Mouse (Mus musculus) myocyte (in vitro differentiated cells): Measurements from ENCODE around the gene Duox2.

Experiments
- E2F4 ChIP-seq: IDR thresholded peaks from one replicate; pipeline ENCODE4 v1.6.1; 2011; ENCODE audit warnings: mild to moderate bottlenecking, control low read depth, moderate library complexity; ENCODE audit not compliant: insufficient read depth
- MAX ChIP-seq: IDR thresholded peaks from one replicate; pipeline ENCODE4 v1.6.1; 2011; ENCODE audit warnings: low read depth, mild to moderate bottlenecking, control low read depth
- MYOD1 ChIP-seq, 3 experiments: IDR thresholded peaks; one replicate each; pipeline ENCODE4 v1.6.1; 2011; ENCODE audit warnings: control low read depth in 2 of 3, low read depth in 2 of 3, mild to moderate bottlenecking in 2 of 3, moderate library complexity in 1 of 3; ENCODE audit not compliant: insufficient read length in 2 of 3, control insufficient read depth in 1 of 3
- MYOG ChIP-seq, 3 experiments: IDR thresholded peaks; one replicate each; pipeline ENCODE4 v1.6.1; 2011; ENCODE audit warnings: control low read depth in 2 of 3, low read depth in 2 of 3, mild to moderate bottlenecking in 2 of 3; ENCODE audit not compliant: insufficient read length in 2 of 3, control insufficient read depth in 1 of 3, insufficient read depth in 1 of 3
- POLR2A ChIP-seq: IDR thresholded peaks from one replicate; pipeline ENCODE4 v1.6.1; 2011; ENCODE audit warnings: low read depth, mild to moderate bottlenecking, control low read depth, moderate library complexity; ENCODE audit not compliant: insufficient read length
- POLR2AphosphoS2 ChIP-seq: IDR thresholded peaks from one replicate; pipeline ENCODE4 v1.6.1; 2011; ENCODE audit warnings: low read depth, control low read depth; ENCODE audit not compliant: insufficient read length
- REST ChIP-seq: IDR thresholded peaks from one replicate; pipeline ENCODE4 v1.6.1; 2011; ENCODE audit warnings: mild to moderate bottlenecking, control low read depth, moderate library complexity; ENCODE audit not compliant: insufficient read depth, insufficient read length
- TCF12 ChIP-seq: IDR thresholded peaks from one replicate; pipeline ENCODE4 v1.6.1; 2011; ENCODE audit warnings: mild to moderate bottlenecking, control low read depth; ENCODE audit not compliant: poor library complexity, insufficient read depth, severe bottlenecking
- TCF3 ChIP-seq: IDR thresholded peaks from one replicate; pipeline ENCODE4 v1.6.1; 2011; ENCODE audit warnings: low read depth, control low read depth; ENCODE audit not compliant: insufficient read length
- USF1 ChIP-seq: IDR thresholded peaks from one replicate; pipeline ENCODE4 v1.6.1; 2011; ENCODE audit warnings: low read depth, mild to moderate bottlenecking, control low read depth, moderate library complexity

GRCm38 (mm10) chr2:122278769-122279168 is 19.5 kb downstream of the Duox2 start:
- TF ChIP-seq REST (no peak), POLR2A (no peak), POLR2AphosphoS2 (no peak), USF1 (no peak), E2F4 (no peak), MAX (no peak), TCF12 (no peak), TCF3 (no peak), MYOD1 (IDR thresholded peaks at IDR 0.05; ENCODE audit: control insufficient read depth in 1 of 3, insufficient read length in 2 of 3, low read depth in 2 of 3) (no peak), MYOG (IDR thresholded peaks at IDR 0.05; ENCODE audit: control insufficient read depth in 1 of 3, insufficient read depth in 1 of 3, insufficient read length in 2 of 3, low read depth in 2 of 3) (no peak)
